Mouse (Mus musculus): ENCODE measurements around the gene Tle2. TPM values are rescaled to one million over a fixed set of nuclear protein-coding genes. Genes with fewer than 3 reads are reported as not detected.

Gene Tle2
- polyA plus RNA-seq, 2 experiments = 38.1 to 250 TPM

DNA sequence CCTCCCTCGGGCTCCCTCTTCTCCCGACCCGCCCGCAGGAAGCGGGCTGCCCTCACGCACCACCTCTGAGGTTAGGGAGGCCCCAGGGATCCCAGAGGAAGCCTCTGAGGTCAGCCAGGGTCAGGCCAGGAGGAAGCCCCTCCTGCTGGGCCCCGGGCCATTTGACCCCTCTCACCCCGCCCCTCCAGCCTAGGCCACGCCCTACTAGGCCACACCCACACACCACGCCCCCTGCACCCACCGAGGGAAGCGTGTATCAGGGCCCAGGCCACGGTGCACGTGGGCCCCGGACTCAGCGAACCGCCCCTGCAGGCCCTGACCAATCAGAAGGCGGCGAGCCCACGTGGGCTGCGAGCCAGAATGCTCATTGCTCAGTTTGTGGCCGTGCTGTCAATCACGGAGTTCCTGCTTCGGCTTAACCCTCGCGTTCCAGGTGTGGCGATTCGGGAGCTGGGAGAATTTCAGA is 26.4 kb downstream of the Tle2 start, which contains the start of gene Tle6:
Gene Tle6, minus strand, starts transcription at position 336 of the 466 bp plus-strand sequence.
- Histone ChIP-seq H3K4me2 (replicated peaks; ENCODE audit: low read depth, low read length, severe bottlenecking) (peak within 1 kb of the TSS; percentile 54), H3K9me3 (ENCODE audit: control insufficient read depth, low read length) (no peaks in the 10 kb centered on the region), H3K4me1 (ENCODE audit: control insufficient read depth, insufficient read depth, low read length) (peaks cover 53% of the 10 kb centered on the region), H3K27me3 (ENCODE audit: control insufficient read depth, insufficient read depth, low read length) (no peaks in the 10 kb centered on the region), H3K36me3 (ENCODE audit: control insufficient read depth, insufficient read depth, low read length) (no peaks in the 10 kb centered on the region), H3K4me3 (replicated peaks; ENCODE audit: low read length) (peak within 1 kb of the TSS; percentile 29), H3K9ac (ENCODE audit: low read depth, low read length, severe bottlenecking) (peak within 1 kb of the TSS; percentile 25; the same call in 1 of the 2 replicates), H3K27ac (replicated peaks; ENCODE audit: low read depth, low read length) (peak within 1 kb of the TSS; percentile 63; the same call in 1 of the 2 replicates)
- WGBS = under 1% methylated on average over 24 of the region's 28 CpGs
- ATAC-seq (ENCODE audit: low FRiP score, low read depth) (peak; percentile 86), DNase-seq (ENCODE audit: low spot score) (peak; percentile 99)
- no peak for TF ChIP-seq POLR2A (IDR thresholded peaks at IDR 0.05; ENCODE audit: borderline replicate concordance, extremely low read depth, insufficient read depth, insufficient read length)

DNA sequence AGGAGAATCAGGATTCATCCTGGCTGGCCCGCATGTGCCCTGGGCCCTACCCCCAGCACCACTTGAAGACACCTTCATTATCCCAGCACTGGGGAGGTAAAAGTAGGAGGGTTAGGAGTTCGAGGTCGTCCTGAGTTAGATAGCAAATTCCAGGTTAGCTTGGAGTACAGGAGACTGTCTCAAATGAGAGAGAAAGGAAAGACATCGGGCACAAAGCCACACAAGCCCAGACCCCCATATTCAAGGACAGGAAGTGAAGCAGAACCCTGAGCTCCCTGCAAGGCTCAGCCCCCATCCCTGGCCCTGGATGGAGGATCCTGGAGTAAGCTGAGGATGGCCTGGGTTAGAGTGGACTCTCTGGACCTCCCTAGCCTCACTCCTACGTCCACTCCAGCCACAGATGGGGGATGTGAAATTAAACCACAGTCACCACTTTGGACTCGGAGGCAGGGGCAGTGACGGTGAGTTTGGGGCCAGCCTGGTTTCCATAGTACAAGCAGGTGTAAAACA is 27.1 kb downstream of the Tle2 start:
- no peaks in the 10 kb centered on the region for H3K36me3 ChIP-seq (ENCODE audit: control insufficient read depth, insufficient read depth, low read length)
- DNase-seq (ENCODE audit: low spot score) (no peak), ATAC-seq (ENCODE audit: low FRiP score, low read depth) (no peak)
- H3K27ac ChIP-seq (replicated peaks; ENCODE audit: low read depth, low read length) = no peak overlapping the region
- H3K4me2 ChIP-seq (replicated peaks; ENCODE audit: low read depth, low read length, severe bottlenecking) = peak overlapping the region; percentile 54
- H3K4me1 ChIP-seq (ENCODE audit: control insufficient read depth, insufficient read depth, low read length) = peaks cover 46% of the 10 kb centered on the region
- H3K4me3 ChIP-seq (replicated peaks; ENCODE audit: low read length) = peak overlapping the region; percentile 29
- WGBS = 18% methylated on average over 7 of the region's 7 CpGs
- H3K9ac ChIP-seq (ENCODE audit: low read depth, low read length, severe bottlenecking) = no peak overlapping the region
- no peaks in the 10 kb centered on the region for H3K27me3 ChIP-seq (ENCODE audit: control insufficient read depth, insufficient read depth, low read length)
- TF ChIP-seq POLR2A (IDR thresholded peaks at IDR 0.05; ENCODE audit: borderline replicate concordance, extremely low read depth, insufficient read depth, insufficient read length) = no peak
- H3K9me3 ChIP-seq (ENCODE audit: control insufficient read depth, low read length) = no peaks in the 10 kb centered on the region

- Histone ChIP-seq H3K27ac (replicated peaks; ENCODE audit: low read depth, low read length) (no peak overlapping the region), H3K9ac (ENCODE audit: low read depth, low read length, severe bottlenecking) (no peak overlapping the region), H3K4me1 (ENCODE audit: control insufficient read depth, insufficient read depth, low read length) (peaks cover 39% of the 10 kb centered on the region), H3K27me3 (ENCODE audit: control insufficient read depth, insufficient read depth, low read length) (no peaks in the 10 kb centered on the region), H3K4me2 (replicated peaks; ENCODE audit: low read depth, low read length, severe bottlenecking) (no peak overlapping the region), H3K9me3 (ENCODE audit: control insufficient read depth, low read length) (no peaks in the 10 kb centered on the region), H3K36me3 (ENCODE audit: control insufficient read depth, insufficient read depth, low read length) (no peaks in the 10 kb centered on the region), H3K4me3 (replicated peaks; ENCODE audit: low read length) (no peak overlapping the region)
- DNase-seq (ENCODE audit: low spot score) (peak; percentile 89), ATAC-seq (ENCODE audit: low FRiP score, low read depth) (no peak)
- WGBS = 12% methylated on average over 4 of the region's 4 CpGs
- no peak for TF ChIP-seq POLR2A (IDR thresholded peaks at IDR 0.05; ENCODE audit: borderline replicate concordance, extremely low read depth, insufficient read depth, insufficient read length)
These were observed 28.4 kb downstream of the Tle2 start for GRCm38 (mm10) chr10:81602741-81603151.

- peak overlapping the region; percentile 62; the same call in 1 of the 2 replicates for H3K4me3 ChIP-seq (replicated peaks; ENCODE audit: low read length)
- H3K9ac ChIP-seq (ENCODE audit: low read depth, low read length, severe bottlenecking) = peak overlapping the region; percentile 21; the same call in 1 of the 2 replicates
- H3K9me3 ChIP-seq (ENCODE audit: control insufficient read depth, low read length) = no peaks in the 10 kb centered on the region
- peak overlapping the region; percentile 37; the same call in 1 of the 2 replicates for H3K4me2 ChIP-seq (replicated peaks; ENCODE audit: low read depth, low read length, severe bottlenecking)
- no peak for DNase-seq (ENCODE audit: low spot score)
- peaks cover 33% of the 10 kb centered on the region for H3K4me1 ChIP-seq (ENCODE audit: control insufficient read depth, insufficient read depth, low read length)
- 71% methylated on average over 12 of the region's 12 CpGs for WGBS
- no peak for TF ChIP-seq POLR2A (IDR thresholded peaks at IDR 0.05; ENCODE audit: borderline replicate concordance, extremely low read depth, insufficient read depth, insufficient read length)
- H3K36me3 ChIP-seq (ENCODE audit: control insufficient read depth, insufficient read depth, low read length) = no peaks in the 10 kb centered on the region
- no peak overlapping the region for H3K27ac ChIP-seq (replicated peaks; ENCODE audit: low read depth, low read length)
- no peak for ATAC-seq (ENCODE audit: low FRiP score, low read depth)
- no peaks in the 10 kb centered on the region for H3K27me3 ChIP-seq (ENCODE audit: control insufficient read depth, insufficient read depth, low read length)
These were observed 29.9 kb downstream of the Tle2 start for GRCm38 (mm10) chr10:81604019-81604967.

- H3K9me3 ChIP-seq (ENCODE audit: control insufficient read depth, low read length) = no peaks in the 10 kb centered on the region
- 0 out of 2 replicates have a peak, but pooled peaks have one; percentile 18 for TF ChIP-seq POLR2A (IDR thresholded peaks at IDR 0.05; ENCODE audit: borderline replicate concordance, extremely low read depth, insufficient read depth, insufficient read length)
- H3K4me1 ChIP-seq (ENCODE audit: control insufficient read depth, insufficient read depth, low read length) = peaks cover 30% of the 10 kb centered on the region
- no peaks in the 10 kb centered on the region for H3K36me3 ChIP-seq (ENCODE audit: control insufficient read depth, insufficient read depth, low read length)
- 19% methylated on average over 29 of the region's 29 CpGs for WGBS
- H3K9ac ChIP-seq (ENCODE audit: low read depth, low read length, severe bottlenecking) = peak overlapping the region; percentile 21; the same call in 1 of the 2 replicates
- ATAC-seq (ENCODE audit: low FRiP score, low read depth) (peak; percentile 56), DNase-seq (ENCODE audit: low spot score) (peak; percentile 91)
- H3K27ac ChIP-seq (replicated peaks; ENCODE audit: low read depth, low read length) = peak overlapping the region; percentile 77
- H3K4me3 ChIP-seq (replicated peaks; ENCODE audit: low read length) = peak overlapping the region; percentile 62
- peak overlapping the region; percentile 97 for H3K4me2 ChIP-seq (replicated peaks; ENCODE audit: low read depth, low read length, severe bottlenecking)
- H3K27me3 ChIP-seq (ENCODE audit: control insufficient read depth, insufficient read depth, low read length) = no peaks in the 10 kb centered on the region
These were observed 30.8 kb downstream of the Tle2 start for GRCm38 (mm10) chr10:81604968-81605665.
